Mouse (Mus musculus): ENCODE data around the gene Rtl8b. TPM values are rescaled to one million over a fixed set of nuclear protein-coding genes. Genes with fewer than 3 reads are reported as not detected.
A peak's percentile ranks its signal among the peaks of the same experiment; 100 is the strongest.
"Not testable (repeated sequence)": the region's sequence is repeated elsewhere in the genome, so short reads cannot be mapped to it uniquely, and the experiment has no call there.

Gene Rtl8b
- polyA plus RNA-seq (2012; rRNA removed), result 320 and 350 TPM in 2 replicates

- DNase-seq (ENCODE audit: extremely low spot score in 1 of 2, low spot score in 1 of 2), result peak; percentile 80 to 85
Observed at GRCm38 (mm10) chrX:53670294-53670693, at the start of gene Rtl8b. Gene Rtl8b, minus strand, starts transcription at chrX:53670408.

- peak in 1 of 2 experiments; percentile 48 for DNase-seq (ENCODE audit: extremely low spot score in 1 of 2, low spot score in 1 of 2)
Observed at GRCm38 (mm10) chrX:53716323-53717182, 46.3 kb upstream of the Rtl8b start.

- no peak for DNase-seq (ENCODE audit: extremely low spot score in 1 of 2, low spot score in 1 of 2)
Observed at GRCm38 (mm10) chrX:53715942-53716322, 45.7 kb upstream of the Rtl8b start.

- DNase-seq (ENCODE audit: extremely low spot score in 1 of 2, low spot score in 1 of 2), result no peak
Observed at GRCm38 (mm10) chrX:53702673-53703072, 32.5 kb upstream of the Rtl8b start.

GRCm38 (mm10) chrX:53699225-53699624, 29.0 kb upstream of the Rtl8b start:
- DNase-seq (ENCODE audit: extremely low spot score in 1 of 2, low spot score in 1 of 2), result peak in 1 of 2 experiments; percentile 38

- no peak for DNase-seq (ENCODE audit: extremely low spot score in 1 of 2, low spot score in 1 of 2)
Observed at GRCm38 (mm10) chrX:53694008-53694777, 24.0 kb upstream of the Rtl8b start.

- no peak for DNase-seq (ENCODE audit: extremely low spot score in 1 of 2, low spot score in 1 of 2)
Observed at GRCm38 (mm10) chrX:53693141-53693540, 22.9 kb upstream of the Rtl8b start.

- no peak for DNase-seq (ENCODE audit: extremely low spot score in 1 of 2, low spot score in 1 of 2)
Observed at GRCm38 (mm10) chrX:53692065-53692464, 21.9 kb upstream of the Rtl8b start.

GRCm38 (mm10) chrX:53684676-53685075, 14.5 kb upstream of the Rtl8b start:
- DNase-seq (ENCODE audit: extremely low spot score in 1 of 2, low spot score in 1 of 2), result not testable (repeated sequence)

- not testable (repeated sequence) for DNase-seq (ENCODE audit: extremely low spot score in 1 of 2, low spot score in 1 of 2)
Observed at GRCm38 (mm10) chrX:53682650-53683049, 12.4 kb upstream of the Rtl8b start.

GRCm38 (mm10) chrX:53676943-53677342, 6.7 kb upstream of the Rtl8b start:
- DNase-seq (ENCODE audit: extremely low spot score in 1 of 2, low spot score in 1 of 2), result peak; percentile 48 to 82

GRCm38 (mm10) chrX:53670696-53671095, 488 bp upstream of the Rtl8b start:
- DNase-seq (ENCODE audit: extremely low spot score in 1 of 2, low spot score in 1 of 2), result peak in 1 of 2 experiments; percentile 12

GRCm38 (mm10) chrX:53669557-53670270, 494 bp downstream of the Rtl8b start:
- not testable (repeated sequence) for DNase-seq (ENCODE audit: extremely low spot score in 1 of 2, low spot score in 1 of 2)

- not testable (repeated sequence) for DNase-seq (ENCODE audit: extremely low spot score in 1 of 2, low spot score in 1 of 2)
Observed at GRCm38 (mm10) chrX:53652917-53653316, 17.3 kb downstream of the Rtl8b start.

- peak in 1 of 2 experiments; percentile 12 for DNase-seq (ENCODE audit: extremely low spot score in 1 of 2, low spot score in 1 of 2)
Observed at GRCm38 (mm10) chrX:53645885-53646284, 24.3 kb downstream of the Rtl8b start.

- peak; percentile 53 to 76 for DNase-seq (ENCODE audit: extremely low spot score in 1 of 2, low spot score in 1 of 2)
Observed at GRCm38 (mm10) chrX:53642980-53643961, 26.9 kb downstream of the Rtl8b start, which contains the start of gene Rtl8a. Gene Rtl8a, minus strand, starts transcription at chrX:53643682.

GRCm38 (mm10) chrX:53642604-53642979, 27.6 kb downstream of the Rtl8b start:
- not testable (repeated sequence) for DNase-seq (ENCODE audit: extremely low spot score in 1 of 2, low spot score in 1 of 2)

GRCm38 (mm10) chrX:53638107-53638506, 32.1 kb downstream of the Rtl8b start:
- not testable (repeated sequence) for DNase-seq (ENCODE audit: extremely low spot score in 1 of 2, low spot score in 1 of 2)

Data from frontal cortex, adult 2 months (tissue).